Mouse (Mus musculus) MEL (cell line): Measurements from ENCODE around the gene Slco3a1. TPM values are rescaled to one million over a fixed set of nuclear protein-coding genes. Genes with fewer than 3 reads are reported as not detected.

Experiments
- DNase-seq: peaks from one replicate; pipeline ENCODE4 v3.0.0; 2011; ENCODE audit warnings: low read depth, low spot score
- H3K27ac ChIP-seq: 2 replicates; pipeline ENCODE4 v1.5.1; 2012; ENCODE audit warnings: low read depth, mild to moderate bottlenecking, control low read depth, low read length, moderate library complexity; ENCODE audit not compliant: control insufficient read depth
- H3K27me3 ChIP-seq, 2 experiments: fragments of 150-350 bp in 1 of 2; sonication (generic) in 1 of 2; 2 replicates each; pipeline ENCODE4 v1.6.1; 2012; ENCODE audit warnings: low read length in 2 of 2, mild to moderate bottlenecking in 2 of 2, improper control_type of control experiment in 1 of 2, moderate library complexity in 1 of 2; ENCODE audit not compliant: insufficient read depth in 2 of 2, control insufficient read depth in 1 of 2
- H3K36me3 ChIP-seq, 2 experiments: 2 replicates each; pipeline ENCODE4 v1.6.1; 2012 to 2014; ENCODE audit warnings: low read length in 2 of 2, improper control_type of control experiment in 1 of 2, inconsistent platforms in 1 of 2, mild to moderate bottlenecking in 1 of 2; ENCODE audit not compliant: insufficient read depth in 2 of 2, control insufficient read depth in 1 of 2
- H3K4me1 ChIP-seq, 2 experiments: fragments of 150-350 bp in 1 of 2; sonication (generic) in 1 of 2; 2 replicates each; pipeline ENCODE4 v1.6.1; 2012; ENCODE audit warnings: low read length in 2 of 2, improper control_type of control experiment in 1 of 2, mild to moderate bottlenecking in 1 of 2; ENCODE audit not compliant: insufficient read depth in 2 of 2, control insufficient read depth in 1 of 2
- H3K4me3 ChIP-seq, 2 experiments: fragments of 150-350 bp in 1 of 2; sonication (generic) in 1 of 2; 2 replicates each; pipeline ENCODE4 v1.5.1; 2012; ENCODE audit warnings: low read depth in 2 of 2, low read length in 2 of 2, mild to moderate bottlenecking in 2 of 2, moderate library complexity in 2 of 2, control low read depth in 1 of 2, improper control_type of control experiment in 1 of 2; ENCODE audit not compliant: control insufficient read depth in 1 of 2, insufficient read depth in 1 of 2
- H3K79me2 ChIP-seq: 2 replicates; pipeline ENCODE4 v1.6.1; 2012; ENCODE audit warnings: mild to moderate bottlenecking, low read length, moderate library complexity; ENCODE audit not compliant: control insufficient read depth, poor library complexity, insufficient read depth
- H3K9ac ChIP-seq: 2 replicates; pipeline ENCODE4 v1.6.1; 2012; ENCODE audit warnings: low read depth, mild to moderate bottlenecking, control low read depth, low read length, moderate library complexity; ENCODE audit not compliant: control insufficient read depth, poor library complexity, severe bottlenecking
- H3K9me3 ChIP-seq: fragments of 150-350 bp; sonication (generic); replicated peaks from 2 replicates; pipeline ENCODE4 v1.6.1; 2012; ENCODE audit warnings: mild to moderate bottlenecking, low read length, improper control_type of control experiment, moderate library complexity; ENCODE audit not compliant: insufficient read depth
- BHLHE40 ChIP-seq: IDR thresholded peaks from 2 replicates; pipeline ENCODE4 v1.6.1; 2012; ENCODE audit warnings: low read depth, mild to moderate bottlenecking, inconsistent platforms, low read length, improper control_type of control experiment, borderline replicate concordance
- CHD2 ChIP-seq: IDR thresholded peaks from 2 replicates; pipeline ENCODE4 v1.6.1; 2011; ENCODE audit warnings: low read length, improper control_type of control experiment
- EP300 ChIP-seq, 2 experiments: IDR thresholded peaks; 2 replicates each; pipeline ENCODE4 v1.6.1; 2011; ENCODE audit warnings: improper control_type of control experiment in 2 of 2, low read length in 2 of 2, low read depth in 1 of 2, mild to moderate bottlenecking in 1 of 2
- ETS1 ChIP-seq: IDR thresholded peaks from 2 replicates; pipeline ENCODE4 v1.6.1; 2012; ENCODE audit warnings: low read depth, mild to moderate bottlenecking, inconsistent platforms, low read length, improper control_type of control experiment, moderate library complexity
- GABPA ChIP-seq: IDR thresholded peaks from 2 replicates; pipeline ENCODE4 v1.6.1; 2012; ENCODE audit warnings: low read depth, mild to moderate bottlenecking, inconsistent platforms, low read length, improper control_type of control experiment, moderate library complexity
- HCFC1 ChIP-seq: IDR thresholded peaks from 2 replicates; pipeline ENCODE4 v1.6.1; 2012; ENCODE audit warnings: low read depth, mild to moderate bottlenecking, inconsistent platforms, low read length, improper control_type of control experiment, moderate library complexity
- JUND ChIP-seq: IDR thresholded peaks from 2 replicates; pipeline ENCODE4 v1.6.1; 2011; ENCODE audit warnings: low read depth, mild to moderate bottlenecking, improper control_type of control experiment, low read length
- MAFK ChIP-seq: IDR thresholded peaks from 2 replicates; pipeline ENCODE4 v1.6.1; 2011; ENCODE audit warnings: low read depth, mild to moderate bottlenecking, low read length, improper control_type of control experiment, borderline replicate concordance
- MAX ChIP-seq: IDR thresholded peaks from 2 replicates; pipeline ENCODE4 v1.6.1; 2011; ENCODE audit warnings: low read length, improper control_type of control experiment
- MAZ ChIP-seq: IDR thresholded peaks from 2 replicates; pipeline ENCODE4 v1.6.1; 2012; ENCODE audit warnings: low read depth, mild to moderate bottlenecking, inconsistent platforms, low read length, improper control_type of control experiment
- NELFE ChIP-seq: IDR thresholded peaks from 2 replicates; pipeline ENCODE4 v1.6.1; 2011; ENCODE audit warnings: low read depth, low read length, improper control_type of control experiment
- NRF1 ChIP-seq: IDR thresholded peaks from 2 replicates; pipeline ENCODE4 v1.6.1; 2014; ENCODE audit warnings: low read depth, mild to moderate bottlenecking, inconsistent platforms, low read length, improper control_type of control experiment, moderate library complexity; ENCODE audit not compliant: poor library complexity, insufficient read depth, severe bottlenecking
- POLR2A ChIP-seq, 2 experiments: IDR thresholded peaks; 2 replicates each; pipeline ENCODE4 v1.6.1; 2011 to 2012; ENCODE audit warnings: low read length in 2 of 2, mild to moderate bottlenecking in 2 of 2, control low read depth in 1 of 2, improper control_type of control experiment in 1 of 2, low read depth in 1 of 2, moderate library complexity in 1 of 2; ENCODE audit not compliant: control insufficient read depth in 1 of 2, insufficient read depth in 1 of 2, poor library complexity in 1 of 2
- POLR2AphosphoS5 ChIP-seq: IDR thresholded peaks from 2 replicates; pipeline ENCODE4 v1.6.1; 2012; ENCODE audit warnings: low read depth, borderline replicate concordance, mild to moderate bottlenecking, inconsistent platforms, low read length, moderate library complexity, mixed read lengths
- RAD21 ChIP-seq: IDR thresholded peaks from 2 replicates; pipeline ENCODE4 v1.6.1; 2011; ENCODE audit warnings: mild to moderate bottlenecking, low read depth, low read length, improper control_type of control experiment
- SIN3A ChIP-seq: IDR thresholded peaks from 2 replicates; pipeline ENCODE4 v1.6.1; 2012; ENCODE audit warnings: low read length, improper control_type of control experiment, inconsistent platforms
- SMC3 ChIP-seq: IDR thresholded peaks from 2 replicates; pipeline ENCODE4 v1.6.1; 2011; ENCODE audit warnings: low read depth, low read length, improper control_type of control experiment
- TAL1 ChIP-seq: IDR thresholded peaks from 2 replicates; pipeline ENCODE4 v1.6.1; 2012; ENCODE audit warnings: mild to moderate bottlenecking, inconsistent platforms, low read length, moderate library complexity, mixed read lengths
- TBP ChIP-seq: IDR thresholded peaks from 2 replicates; pipeline ENCODE4 v1.8.0; 2011; ENCODE audit warnings: low read depth, low read length, improper control_type of control experiment
- TCF12 ChIP-seq: IDR thresholded peaks from 2 replicates; pipeline ENCODE4 v1.6.1; 2014; ENCODE audit warnings: low read depth, mild to moderate bottlenecking, inconsistent platforms, low read length, improper control_type of control experiment, moderate library complexity
- ZC3H11A ChIP-seq: IDR thresholded peaks from 2 replicates; pipeline ENCODE4 v1.6.1; 2012; ENCODE audit warnings: low read depth, mild to moderate bottlenecking, inconsistent platforms, low read length, improper control_type of control experiment
- ZMIZ1 ChIP-seq: IDR thresholded peaks from 2 replicates; pipeline ENCODE4 v1.6.1; 2012; ENCODE audit warnings: low read depth, mild to moderate bottlenecking, inconsistent platforms, low read length, improper control_type of control experiment, moderate library complexity
- polyA plus RNA-seq, 2 experiments: library from polyadenylated mRNA; stranded (reverse) in 1 of 2; unstranded in 1 of 2; fragments of >175 nt in 1 of 2; fragments of >200 nt in 1 of 2; gene quantifications; 2 replicates each; pipeline versions ENCODE4 v1.2.1 to v1.2.4; 2012; ENCODE audit warnings: low replicate concordance in 2 of 2, low read depth in 1 of 2; ENCODE audit not compliant: insufficient read length in 2 of 2, insufficient read depth in 1 of 2, missing spikeins in 1 of 2
- total RNA-seq: library from RNA; depleted of rRNA; stranded (reverse); fragments of 300-350 nt; gene quantifications from 2 replicates; pipeline ENCODE4 v1.2.3, GENCODE M21; 2012

The Slco3a1 gene
- total and polyA plus RNA-seq, 3 experiments = 17.6 to 20.9 TPM; not detected in 1

DNA sequence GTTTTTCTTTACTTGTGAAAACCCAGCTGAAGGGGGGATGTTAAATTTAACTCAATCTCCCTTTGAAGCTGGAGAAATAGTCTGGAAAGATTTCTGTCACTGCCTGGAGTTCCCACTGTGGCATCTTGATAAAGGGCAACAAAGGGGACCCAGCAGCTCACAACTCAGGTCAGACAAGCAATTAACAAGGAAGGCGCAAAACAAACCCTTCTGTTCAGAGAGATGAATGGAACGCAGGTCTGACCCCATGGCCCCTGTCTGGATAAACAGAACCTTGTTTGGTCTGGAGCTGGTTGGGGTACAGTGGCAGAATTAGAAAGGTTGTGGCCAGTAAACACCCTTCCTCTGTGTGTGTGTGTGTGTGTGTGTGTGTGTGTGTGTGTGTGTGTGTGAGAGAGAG lies 106.8 kb downstream of the Slco3a1 start:
- no peaks in the 10 kb centered on the region for H3K9me3 ChIP-seq
- no peak for DNase-seq
- no peak overlapping the region for H3K4me3 ChIP-seq
- TF ChIP-seq NELFE = no peak
- TF ChIP-seq CHD2 = no peak
- TF ChIP-seq SIN3A = no peak
- TF ChIP-seq MAX = no peak
- TF ChIP-seq POLR2AphosphoS5 = no peak
- no peak for TF ChIP-seq BHLHE40
- TF ChIP-seq ZC3H11A = no peak
- no peak for TF ChIP-seq HCFC1
- TF ChIP-seq NRF1 = no peak
- no peak for TF ChIP-seq GABPA
- TF ChIP-seq TCF12 = no peak
- TF ChIP-seq ZMIZ1 = no peak
- no peak for TF ChIP-seq EP300 (IDR thresholded peaks at IDR 0.05; ENCODE audit: low read depth in 1 of 2, low read length in 2 of 2)
- no peak for TF ChIP-seq SMC3
- no peak for TF ChIP-seq MAFK
- TF ChIP-seq ETS1 = no peak
- TF ChIP-seq, all 39 proteins: peak for 0
- Histone ChIP-seq H3K27me3 (no peaks in the 10 kb centered on the region), H3K79me2 (no peaks in the 10 kb centered on the region; the same call in 1 of the 2 replicates), H3K27ac (no peak overlapping the region), H3K4me1 (peaks cover 2 to 6% of the 10 kb centered on the region in 2 experiments; a peak in 2 of 4 replicates), H3K36me3 (peaks cover 0 to 1% of the 10 kb centered on the region in 2 experiments; a peak in 2 of 4 replicates), H3K9ac (no peak overlapping the region)

DNA sequence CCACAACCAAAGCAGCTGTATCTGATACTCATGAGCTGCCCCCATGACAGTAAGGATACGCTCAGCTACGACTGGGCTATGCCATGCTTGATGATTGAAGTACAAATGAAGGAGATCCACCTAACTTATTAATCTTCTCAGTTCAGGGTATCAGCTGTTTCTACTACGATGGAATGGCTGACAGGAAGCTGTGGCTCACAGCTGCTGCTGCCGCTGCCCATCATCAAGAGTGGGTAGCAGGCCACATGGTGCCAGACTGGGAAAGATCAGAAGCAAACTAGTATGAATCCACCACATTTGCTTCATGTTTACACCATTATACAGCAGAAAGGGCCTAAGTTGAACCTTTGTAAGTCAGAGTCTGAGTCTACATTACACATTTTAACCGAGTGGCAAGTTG lies 109.4 kb downstream of the Slco3a1 start:
- H3K4me1 ChIP-seq = peaks cover 3 to 11% of the 10 kb centered on the region in 2 experiments; a peak in 2 of 4 replicates
- H3K9me3 ChIP-seq = no peaks in the 10 kb centered on the region
- DNase-seq = no peak
- H3K27me3 ChIP-seq = no peaks in the 10 kb centered on the region
- peaks cover 0 to 9% of the 10 kb centered on the region in 2 experiments; a peak in 2 of 4 replicates for H3K36me3 ChIP-seq
- H3K4me3 ChIP-seq = no peak overlapping the region
- H3K27ac ChIP-seq = no peak overlapping the region
- no peaks in the 10 kb centered on the region; the same call in 1 of the 2 replicates for H3K79me2 ChIP-seq
- no peak overlapping the region for H3K9ac ChIP-seq
- TF ChIP-seq BHLHE40 (no peak), MAZ (no peak), RAD21 (no peak), TBP (no peak), ETS1 (no peak), TAL1 (no peak), TCF12 (no peak), JUND (no peak), MAX (no peak), EP300 (IDR thresholded peaks at IDR 0.05; ENCODE audit: low read depth in 1 of 2, low read length in 2 of 2) (no peak), POLR2A (IDR thresholded peaks at IDR 0.05; ENCODE audit: control insufficient read depth in 1 of 2, insufficient read depth in 1 of 2, low read depth in 1 of 2, low read length in 2 of 2, poor library complexity in 1 of 2) (no peak), NELFE (no peak)
